Mouse (Mus musculus): ENCODE measurements at regions not wholly inside any gene's neighbourhood (a gene's known extent, or its start where the extent isn't known, plus 50 kb on each side); places are given as distances from the start of the nearest gene placed in this dataset.

- TF ChIP-seq EP300 (IDR thresholded peaks at IDR 0.05; ENCODE audit: low read length) (0 out of 2 replicates have a peak, but pooled peaks have one; percentile 18), MAFK (IDR thresholded peaks at IDR 0.05; ENCODE audit: insufficient replicate concordance, low read length) (no peak), GABPA (IDR thresholded peaks at IDR 0.05; ENCODE audit: insufficient replicate concordance, low read depth, low read length) (no peak), POLR2A (IDR thresholded peaks at IDR 0.05; ENCODE audit: low read depth, low read length) (no peak), PAX5 (IDR thresholded peaks at IDR 0.05; ENCODE audit: low read length) (no peak), MYC (IDR thresholded peaks at IDR 0.05; ENCODE audit: low read depth, low read length) (no peak), MAX (IDR thresholded peaks at IDR 0.05; ENCODE audit: low read length) (peak; percentile 29; the same call in 1 of the 2 replicates), CTCF (conservative IDR thresholded peaks at IDR 0.05 in 1 of 2, IDR thresholded peaks at IDR 0.05 in 1 of 2; ENCODE audit: low read depth in 2 of 2, low read length in 2 of 2) (no peak)
Observed at GRCm38 (mm10) chr15:62348956-62349355, 1426.1 kb upstream of the A1bg start.
